Mouse (Mus musculus): ENCODE measurements around the gene Pelo.

DNA sequence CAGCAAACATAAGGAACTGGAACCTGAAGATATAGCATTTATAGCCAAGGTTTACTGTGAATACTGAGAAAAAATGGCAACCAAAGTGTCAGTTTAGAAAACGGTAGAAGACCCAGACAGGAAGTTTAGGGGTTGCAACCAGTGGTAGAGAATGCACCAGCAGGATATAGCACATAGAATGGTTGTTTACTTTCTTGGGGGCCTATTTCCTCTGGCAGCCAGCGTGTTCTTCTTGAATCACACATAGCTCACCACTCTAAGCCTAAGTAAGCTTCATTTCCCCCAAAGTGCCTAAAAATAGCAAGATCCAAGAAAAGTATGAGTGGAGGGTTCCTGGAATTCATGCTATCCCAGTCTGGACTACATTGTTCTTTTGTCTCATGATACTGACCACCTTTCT is 47.3 kb downstream of the Pelo start:
- TF ChIP-seq CTCF (IDR thresholded peaks at IDR 0.05; ENCODE audit: insufficient read depth, low read depth, low read length) (no peak), POLR2A (IDR thresholded peaks at IDR 0.05; ENCODE audit: insufficient read depth, low read depth, low read length) (no peak)
